Mouse (Mus musculus) kidney, adult 2 months (tissue): ENCODE measurements around the gene Xylt1.

Source experiments
- CTCF ChIP-seq: fragments of 200-500 bp; conservative IDR thresholded peaks from 2 replicates; pipeline ENCODE4 v1.5.1; 2011; ENCODE audit warnings: low read depth, mild to moderate bottlenecking, control low read depth, low read length, moderate library complexity, mixed read lengths; ENCODE audit not compliant: insufficient read depth, insufficient read length
- POLR2A ChIP-seq: fragments of 200-500 bp; IDR thresholded peaks from one replicate; pipeline ENCODE4 v1.6.1; 2011; ENCODE audit warnings: low read depth, low read length, control low read depth

GRCm38 (mm10) chr7:117472055-117472780 is 91.4 kb downstream of the Xylt1 start:
- TF ChIP-seq CTCF (no peak), POLR2A (no peak)
